In genomic region chr8:58509051-58509450, GRCm38 (mm10) we compare ENCODE assay signal across 23 mouse cellular contexts.
"Had no signal": no experiment of that assay in that cellular context is flagged by ENCODE, and none has a peak within 500 bp of the region (broad histone marks: within the 10 kb centered on the region; RNA-seq: fewer than 3 reads in every experiment).

No protein-coding gene starts in this region.

- H3K27ac ChIP-seq: heart, adult 2 months; heart, embryonic 13.5 days; heart, embryonic 15.5 days; hindbrain, embryonic 13.5 days; hindbrain, embryonic 15.5 days; hindbrain, postnatal 0 days; kidney, embryonic 15.5 days; kidney, postnatal 0 days; limb, embryonic 13.5 days; limb, embryonic 15.5 days had no signal

- H3K9me3 ChIP-seq: heart, embryonic 13.5 days; heart, embryonic 15.5 days; hindbrain, embryonic 13.5 days; hindbrain, embryonic 15.5 days; kidney, embryonic 15.5 days; limb, embryonic 13.5 days; limb, embryonic 15.5 days had no signal

- H3K4me1 ChIP-seq: heart, embryonic 13.5 days; heart, embryonic 15.5 days; hindbrain, embryonic 13.5 days; hindbrain, embryonic 15.5 days; kidney, embryonic 15.5 days; limb, embryonic 13.5 days; limb, embryonic 15.5 days had no signal

- H3K36me3 ChIP-seq: heart, embryonic 13.5 days; heart, embryonic 15.5 days; hindbrain, embryonic 13.5 days; hindbrain, embryonic 15.5 days; kidney, embryonic 15.5 days; limb, embryonic 13.5 days; limb, embryonic 15.5 days had no signal

- H3K4me3 ChIP-seq: heart, adult 2 months; heart, embryonic 13.5 days; heart, embryonic 15.5 days; hindbrain, embryonic 13.5 days; hindbrain, embryonic 15.5 days; kidney, embryonic 15.5 days; limb, embryonic 13.5 days; limb, embryonic 15.5 days had no signal

- DNase-seq: gastrocnemius, postnatal 14 days; gastrocnemius, postnatal 36 days; heart, adult 11 months; heart, adult 2 months; heart, postnatal 14 days; heart, postnatal 36 days; kidney, adult 11 months; kidney, adult 2 months; kidney, adult 9 months; kidney, postnatal 14 days; kidney, postnatal 36 days; layer of hippocampus, adult 9-11 months; layer of hippocampus, postnatal 36 days; left cerebral cortex, postnatal 4 days had no signal

- H3K9ac ChIP-seq: heart, embryonic 13.5 days; heart, embryonic 15.5 days; hindbrain, embryonic 13.5 days; hindbrain, embryonic 15.5 days; kidney, embryonic 15.5 days; limb, embryonic 13.5 days; limb, embryonic 15.5 days had no signal
